Mouse (Mus musculus): Measurements from ENCODE around the gene Zbtb9. TPM values are rescaled to one million over a fixed set of nuclear protein-coding genes. Genes with fewer than 3 reads are reported as not detected.

The Zbtb9 gene
- polyA plus RNA-seq, 1 experiment from 2014 or later = 19.1 TPM

- Histone ChIP-seq H3K27ac (ENCODE audit: low read length) (no peak overlapping the region), H3K9me3 (ENCODE audit: control insufficient read depth, low read length) (no peaks in the 10 kb centered on the region), H3K4me2 (ENCODE audit: low read length) (no peak overlapping the region), H3K4me1 (replicated peaks; ENCODE audit: control insufficient read depth, insufficient read depth, low read length) (peaks cover 21% of the 10 kb centered on the region), H3K27me3 (replicated peaks; ENCODE audit: control insufficient read depth, insufficient read depth, low read length) (no peaks in the 10 kb centered on the region), H3K36me3 (ENCODE audit: control insufficient read depth, insufficient read depth) (peaks cover 29% of the 10 kb centered on the region), H3K9ac (replicated peaks; ENCODE audit: low read depth, low read length) (no peak overlapping the region), H3K4me3 (replicated peaks; ENCODE audit: low read length) (no peak overlapping the region)
- no peak for ATAC-seq
- WGBS = 79% methylated on average over 2 of the region's 2 CpGs
Measured at GRCm38 (mm10) chr17:26979426-26979825, 6.5 kb downstream of the Zbtb9 start.

- Histone ChIP-seq H3K27me3 (replicated peaks; ENCODE audit: control insufficient read depth, insufficient read depth, low read length) (no peaks in the 10 kb centered on the region), H3K4me1 (replicated peaks; ENCODE audit: control insufficient read depth, insufficient read depth, low read length) (peaks cover 8% of the 10 kb centered on the region), H3K36me3 (ENCODE audit: control insufficient read depth, insufficient read depth) (peaks cover 24% of the 10 kb centered on the region), H3K9ac (replicated peaks; ENCODE audit: low read depth, low read length) (no peak overlapping the region), H3K9me3 (ENCODE audit: control insufficient read depth, low read length) (no peaks in the 10 kb centered on the region), H3K4me2 (ENCODE audit: low read length) (no peak overlapping the region), H3K27ac (ENCODE audit: low read length) (no peak overlapping the region), H3K4me3 (replicated peaks; ENCODE audit: low read length) (no peak overlapping the region)
- WGBS = 69% methylated on average over 2 of the region's 2 CpGs
- ATAC-seq = no peak
Measured at GRCm38 (mm10) chr17:26981050-26981449, 8.1 kb downstream of the Zbtb9 start.

GRCm38 (mm10) chr17:26983382-26983781 is 10.4 kb downstream of the Zbtb9 start:
- no peaks in the 10 kb centered on the region for H3K4me1 ChIP-seq (replicated peaks; ENCODE audit: control insufficient read depth, insufficient read depth, low read length)
- no peaks in the 10 kb centered on the region for H3K27me3 ChIP-seq (replicated peaks; ENCODE audit: control insufficient read depth, insufficient read depth, low read length)
- no peak overlapping the region for H3K4me2 ChIP-seq (ENCODE audit: low read length)
- H3K27ac ChIP-seq (ENCODE audit: low read length) = no peak overlapping the region
- H3K4me3 ChIP-seq (replicated peaks; ENCODE audit: low read length) = no peak overlapping the region
- H3K9ac ChIP-seq (replicated peaks; ENCODE audit: low read depth, low read length) = no peak overlapping the region
- H3K9me3 ChIP-seq (ENCODE audit: control insufficient read depth, low read length) = no peaks in the 10 kb centered on the region
- 94% methylated on average over 4 of the region's 4 CpGs for WGBS
- peaks cover 10% of the 10 kb centered on the region for H3K36me3 ChIP-seq (ENCODE audit: control insufficient read depth, insufficient read depth)
- no peak for ATAC-seq

- no peaks in the 10 kb centered on the region for H3K9me3 ChIP-seq (ENCODE audit: control insufficient read depth, low read length)
- H3K4me2 ChIP-seq (ENCODE audit: low read length) = no peak overlapping the region
- no peak overlapping the region for H3K27ac ChIP-seq (ENCODE audit: low read length)
- H3K4me1 ChIP-seq (replicated peaks; ENCODE audit: control insufficient read depth, insufficient read depth, low read length) = no peaks in the 10 kb centered on the region
- WGBS = 87% methylated on average over 10 of the region's 10 CpGs
- H3K36me3 ChIP-seq (ENCODE audit: control insufficient read depth, insufficient read depth) = no peaks in the 10 kb centered on the region
- no peak for ATAC-seq
- H3K27me3 ChIP-seq (replicated peaks; ENCODE audit: control insufficient read depth, insufficient read depth, low read length) = no peaks in the 10 kb centered on the region
- no peak overlapping the region for H3K4me3 ChIP-seq (replicated peaks; ENCODE audit: low read length)
- H3K9ac ChIP-seq (replicated peaks; ENCODE audit: low read depth, low read length) = no peak overlapping the region
Measured at GRCm38 (mm10) chr17:26985503-26986179, 12.7 kb downstream of the Zbtb9 start.

- no peak overlapping the region for H3K4me3 ChIP-seq (replicated peaks; ENCODE audit: low read length)
- H3K4me1 ChIP-seq (replicated peaks; ENCODE audit: control insufficient read depth, insufficient read depth, low read length) = no peaks in the 10 kb centered on the region
- H3K9ac ChIP-seq (replicated peaks; ENCODE audit: low read depth, low read length) = no peak overlapping the region
- no peak for ATAC-seq
- no peaks in the 10 kb centered on the region for H3K27me3 ChIP-seq (replicated peaks; ENCODE audit: control insufficient read depth, insufficient read depth, low read length)
- no peaks in the 10 kb centered on the region for H3K9me3 ChIP-seq (ENCODE audit: control insufficient read depth, low read length)
- H3K27ac ChIP-seq (ENCODE audit: low read length) = no peak overlapping the region
- no peak overlapping the region for H3K4me2 ChIP-seq (ENCODE audit: low read length)
- no peaks in the 10 kb centered on the region for H3K36me3 ChIP-seq (ENCODE audit: control insufficient read depth, insufficient read depth)
Measured at GRCm38 (mm10) chr17:26990521-26990920, 17.6 kb downstream of the Zbtb9 start.

- WGBS = 68% methylated on average over 14 of the region's 14 CpGs
- no peak overlapping the region for H3K4me3 ChIP-seq (replicated peaks; ENCODE audit: low read length)
- no peak for ATAC-seq
Measured at GRCm38 (mm10) chr17:26994410-26994809, 21.4 kb downstream of the Zbtb9 start.

GRCm38 (mm10) chr17:26995006-26995405 is 22.0 kb downstream of the Zbtb9 start:
- no peak overlapping the region for H3K27ac ChIP-seq (ENCODE audit: low read length)
- H3K4me1 ChIP-seq (replicated peaks; ENCODE audit: control insufficient read depth, insufficient read depth, low read length) = no peaks in the 10 kb centered on the region
- WGBS = 86% methylated on average over 6 of the region's 6 CpGs
- no peak overlapping the region for H3K4me3 ChIP-seq (replicated peaks; ENCODE audit: low read length)
- no peak overlapping the region for H3K9ac ChIP-seq (replicated peaks; ENCODE audit: low read depth, low read length)
- no peak overlapping the region for H3K4me2 ChIP-seq (ENCODE audit: low read length)
- no peak for ATAC-seq
- no peaks in the 10 kb centered on the region for H3K36me3 ChIP-seq (ENCODE audit: control insufficient read depth, insufficient read depth)
- no peaks in the 10 kb centered on the region for H3K27me3 ChIP-seq (replicated peaks; ENCODE audit: control insufficient read depth, insufficient read depth, low read length)
- H3K9me3 ChIP-seq (ENCODE audit: control insufficient read depth, low read length) = no peaks in the 10 kb centered on the region

More at GRCm38 (mm10) chr17:26994410-26994809, 21.4 kb downstream of the Zbtb9 start:
- no peak overlapping the region for H3K27ac ChIP-seq (ENCODE audit: low read length)
- no peaks in the 10 kb centered on the region for H3K27me3 ChIP-seq (replicated peaks; ENCODE audit: control insufficient read depth, insufficient read depth, low read length)
- H3K36me3 ChIP-seq (ENCODE audit: control insufficient read depth, insufficient read depth) = no peaks in the 10 kb centered on the region
- H3K9ac ChIP-seq (replicated peaks; ENCODE audit: low read depth, low read length) = no peak overlapping the region
- no peak overlapping the region for H3K4me2 ChIP-seq (ENCODE audit: low read length)
- H3K9me3 ChIP-seq (ENCODE audit: control insufficient read depth, low read length) = no peaks in the 10 kb centered on the region
- H3K4me1 ChIP-seq (replicated peaks; ENCODE audit: control insufficient read depth, insufficient read depth, low read length) = no peaks in the 10 kb centered on the region

- ATAC-seq = no peak
Measured at GRCm38 (mm10) chr17:26995562-26995961, 22.6 kb downstream of the Zbtb9 start.

GRCm38 (mm10) chr17:26997661-26998060 is 24.7 kb downstream of the Zbtb9 start:
- no peaks in the 10 kb centered on the region for H3K9me3 ChIP-seq (ENCODE audit: control insufficient read depth, low read length)
- H3K9ac ChIP-seq (replicated peaks; ENCODE audit: low read depth, low read length) = no peak overlapping the region
- no peaks in the 10 kb centered on the region for H3K27me3 ChIP-seq (replicated peaks; ENCODE audit: control insufficient read depth, insufficient read depth, low read length)
- H3K4me1 ChIP-seq (replicated peaks; ENCODE audit: control insufficient read depth, insufficient read depth, low read length) = no peaks in the 10 kb centered on the region
- WGBS = 80% methylated on average over 4 of the region's 4 CpGs
- no peak overlapping the region for H3K27ac ChIP-seq (ENCODE audit: low read length)
- no peak overlapping the region for H3K4me3 ChIP-seq (replicated peaks; ENCODE audit: low read length)
- ATAC-seq = no peak
- no peaks in the 10 kb centered on the region for H3K36me3 ChIP-seq (ENCODE audit: control insufficient read depth, insufficient read depth)
- no peak overlapping the region for H3K4me2 ChIP-seq (ENCODE audit: low read length)

More at GRCm38 (mm10) chr17:26995562-26995961, 22.6 kb downstream of the Zbtb9 start:
- no peaks in the 10 kb centered on the region for H3K9me3 ChIP-seq (ENCODE audit: control insufficient read depth, low read length)
- no peaks in the 10 kb centered on the region for H3K36me3 ChIP-seq (ENCODE audit: control insufficient read depth, insufficient read depth)
- no peak overlapping the region for H3K27ac ChIP-seq (ENCODE audit: low read length)
- no peak overlapping the region for H3K4me3 ChIP-seq (replicated peaks; ENCODE audit: low read length)
- 83% methylated on average over 8 of the region's 8 CpGs for WGBS
- H3K9ac ChIP-seq (replicated peaks; ENCODE audit: low read depth, low read length) = no peak overlapping the region
- H3K4me1 ChIP-seq (replicated peaks; ENCODE audit: control insufficient read depth, insufficient read depth, low read length) = no peaks in the 10 kb centered on the region
- no peak overlapping the region for H3K4me2 ChIP-seq (ENCODE audit: low read length)
- H3K27me3 ChIP-seq (replicated peaks; ENCODE audit: control insufficient read depth, insufficient read depth, low read length) = no peaks in the 10 kb centered on the region

- Histone ChIP-seq H3K9ac (replicated peaks; ENCODE audit: low read depth, low read length) (no peak overlapping the region), H3K9me3 (ENCODE audit: control insufficient read depth, low read length) (no peaks in the 10 kb centered on the region), H3K27ac (ENCODE audit: low read length) (no peak overlapping the region), H3K4me1 (replicated peaks; ENCODE audit: control insufficient read depth, insufficient read depth, low read length) (no peaks in the 10 kb centered on the region), H3K27me3 (replicated peaks; ENCODE audit: control insufficient read depth, insufficient read depth, low read length) (no peaks in the 10 kb centered on the region), H3K4me2 (ENCODE audit: low read length) (no peak overlapping the region), H3K4me3 (replicated peaks; ENCODE audit: low read length) (no peak overlapping the region), H3K36me3 (ENCODE audit: control insufficient read depth, insufficient read depth) (no peaks in the 10 kb centered on the region)
- no peak for ATAC-seq
- WGBS = 93% methylated on average over 15 of the region's 15 CpGs
Measured at GRCm38 (mm10) chr17:26998283-26998682, 25.3 kb downstream of the Zbtb9 start.

Data from forebrain, embryonic 16.5 days (tissue).